Mouse (Mus musculus) cerebellum, adult 2 months (tissue): ENCODE data around the gene Hist1h1a. TPM values are rescaled to one million over a fixed set of nuclear protein-coding genes. Genes with fewer than 3 reads are reported as not detected.
"Not testable (repeated sequence)": the region's sequence is repeated elsewhere in the genome, so short reads cannot be mapped to it uniquely, and the experiment has no call there.

Source experiments
- DNase-seq, 2 experiments: peaks; one replicate each; pipeline ENCODE4 v3.0.0; 2021
- H3K27ac ChIP-seq: fragments of 200-500 bp; 2 replicates; pipeline ENCODE4 v1.5.1; 2012; ENCODE audit warnings: low read length, control low read depth, inconsistent platforms; ENCODE audit not compliant: insufficient read depth
- H3K27me3 ChIP-seq: fragments of 200-500 bp; 2 replicates; pipeline ENCODE4 v1.6.1; 2012; ENCODE audit warnings: inconsistent platforms, mild to moderate bottlenecking, low read length, moderate library complexity; ENCODE audit not compliant: control insufficient read depth, insufficient read depth
- H3K4me1 ChIP-seq: fragments of 200-500 bp; 2 replicates; pipeline ENCODE4 v1.6.1; 2011; ENCODE audit warnings: low read length; ENCODE audit not compliant: control insufficient read depth, insufficient read depth
- H3K4me3 ChIP-seq: fragments of 200-500 bp; replicated peaks from 2 replicates; pipeline ENCODE3; 2011; ENCODE audit warnings: mild to moderate bottlenecking, low read depth, low read length, control low read depth; ENCODE audit not compliant: insufficient read depth
- CTCF ChIP-seq: fragments of 200-500 bp; IDR thresholded peaks from 2 replicates; pipeline ENCODE4 v1.5.1; 2011; ENCODE audit warnings: low read depth, mild to moderate bottlenecking, control low read depth, low read length, moderate library complexity, borderline replicate concordance; ENCODE audit not compliant: insufficient read depth
- POLR2A ChIP-seq: fragments of 200-500 bp; IDR thresholded peaks from 2 replicates; pipeline ENCODE4 v1.6.1; 2011; ENCODE audit warnings: low read length, control low read depth, borderline replicate concordance; ENCODE audit not compliant: insufficient read depth
- WGBS: fragments of 180-500 bp; shearing (Covaris S2); methylation state at CpG from one replicate; pipeline ENCODE4 v1.1.7; 2018; 5-methylcytosine and 5-hydroxymethylcytosine counted together
- polyA plus RNA-seq: library from polyadenylated mRNA; depleted of rRNA; stranded (reverse); fragments of >200 nt; gene quantifications from 2 replicates; pipeline ENCODE4 v1.2.3, GENCODE M21; 2012

Gene Hist1h1a
- polyA plus RNA-seq, 1 experiment: not detected

DNA sequence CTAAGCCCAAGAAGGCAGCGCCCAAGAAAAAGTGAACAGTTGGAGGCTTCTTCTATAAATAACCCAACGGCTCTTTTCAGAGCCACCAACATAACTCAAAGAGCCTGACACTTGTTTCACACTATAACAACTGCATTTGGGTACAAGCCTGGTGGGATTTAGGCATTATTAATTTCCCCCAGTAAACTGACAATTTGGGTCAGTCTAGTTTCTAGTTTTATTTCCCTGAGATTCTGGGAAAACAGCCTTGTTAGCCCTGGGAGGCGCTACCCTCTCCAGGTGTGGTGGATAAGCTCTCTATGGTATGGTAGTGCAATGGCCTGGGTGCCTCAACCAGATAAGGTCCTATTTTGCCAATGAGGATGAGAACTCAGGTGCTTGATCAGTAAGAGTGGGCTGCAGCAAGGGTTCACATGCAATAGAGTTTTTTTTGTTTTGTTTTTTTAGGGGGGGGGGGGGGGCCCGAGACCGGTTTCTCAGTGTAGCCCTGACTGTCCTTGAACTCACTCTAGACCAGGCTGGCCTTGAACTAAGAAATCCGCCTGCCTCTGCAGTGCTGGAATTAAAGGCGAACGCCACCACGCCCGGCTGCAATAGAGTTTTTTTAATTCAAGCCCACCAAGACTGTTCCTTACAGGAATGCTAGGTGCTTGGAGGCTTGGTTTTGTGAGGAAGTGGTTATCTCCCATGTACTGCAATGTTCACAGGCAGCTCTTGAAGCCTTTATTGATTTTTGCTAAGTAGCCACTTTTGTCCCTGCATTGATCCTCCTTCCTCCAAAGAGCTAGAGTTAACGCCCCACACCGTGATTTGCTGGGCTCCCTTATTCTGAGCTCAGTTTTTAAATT is 1.1 kb downstream of the Hist1h1a start:
- 46% methylated on average over 12 of the region's 12 CpGs for WGBS
- Histone ChIP-seq H3K4me1 (no peaks in the 10 kb centered on the region; the same call in 1 of the 2 replicates), H3K27me3 (no peaks in the 10 kb centered on the region), H3K27ac (no peak overlapping the region), H3K4me3 (peak overlapping the region; percentile 70)
- TF ChIP-seq POLR2A (no peak), CTCF (no peak)
- DNase-seq: no peak

- H3K4me1 ChIP-seq: no peaks in the 10 kb centered on the region; the same call in 1 of the 2 replicates
- no peak overlapping the region for H3K4me3 ChIP-seq
- TF ChIP-seq CTCF: no peak
- TF ChIP-seq POLR2A: no peak
- no peak overlapping the region for H3K27ac ChIP-seq
- no peak for DNase-seq
- WGBS: 80% methylated on average over 1 of the region's 1 CpGs
- no peaks in the 10 kb centered on the region for H3K27me3 ChIP-seq
Measured at GRCm38 (mm10) chr13:23765172-23765513, 1.7 kb downstream of the Hist1h1a start.

GRCm38 (mm10) chr13:23766772-23767171 is 3.3 kb downstream of the Hist1h1a start:
- no peak for TF ChIP-seq CTCF
- no peak for TF ChIP-seq POLR2A
- no peaks in the 10 kb centered on the region; the same call in 1 of the 2 replicates for H3K4me1 ChIP-seq
- H3K27me3 ChIP-seq: no peaks in the 10 kb centered on the region
- no peak overlapping the region for H3K4me3 ChIP-seq
- H3K27ac ChIP-seq: no peak overlapping the region
- DNase-seq: no peak

GRCm38 (mm10) chr13:23768834-23769397 is 5.5 kb downstream of the Hist1h1a start:
- Histone ChIP-seq H3K4me3 (no peak overlapping the region), H3K27ac (no peak overlapping the region), H3K27me3 (no peaks in the 10 kb centered on the region), H3K4me1 (no peaks in the 10 kb centered on the region)
- WGBS: 51% methylated on average over 5 of the region's 5 CpGs
- no peak for DNase-seq
- no peak for TF ChIP-seq CTCF
- no peak for TF ChIP-seq POLR2A

DNA sequence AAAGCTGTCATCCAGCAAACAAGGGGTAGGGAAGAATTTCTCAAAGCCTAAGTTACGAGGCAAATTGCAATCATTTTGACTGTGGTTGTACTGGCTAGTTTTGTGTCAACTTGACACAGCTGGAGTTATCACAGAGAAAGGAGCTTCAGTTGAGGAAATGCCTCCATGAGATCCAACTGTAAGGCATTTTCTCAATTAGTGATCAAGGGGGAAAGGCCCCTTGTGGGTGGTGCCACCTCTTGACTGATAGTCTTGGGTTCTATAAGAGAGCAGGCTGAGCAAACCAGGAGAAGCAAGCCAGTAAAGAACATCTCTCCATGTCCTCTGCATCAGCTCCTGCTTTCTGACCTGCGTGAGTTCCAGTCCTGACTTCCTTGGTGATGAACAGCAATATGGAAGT is 6.1 kb downstream of the Hist1h1a start, which contains the start of gene Trim38:
Trim38 (plus strand) TSS at position 301 of the 400 bp plus-strand sequence.
- WGBS: 87% methylated on average over 2 of the region's 2 CpGs
- not testable (repeated sequence) for H3K27ac ChIP-seq, DNase-seq, H3K4me1 ChIP-seq, H3K27me3 ChIP-seq, H3K4me3 ChIP-seq

GRCm38 (mm10) chr13:23772561-23773313 is 9.3 kb downstream of the Hist1h1a start:
- TF ChIP-seq CTCF (no peak), POLR2A (no peak)
- WGBS: 27% methylated on average over 21 of the region's 21 CpGs
- no peak overlapping the region for H3K4me3 ChIP-seq

GRCm38 (mm10) chr13:23778339-23778738 is 14.9 kb downstream of the Hist1h1a start:
- DNase-seq: no peak
- no peak overlapping the region for H3K27ac ChIP-seq
- 95% methylated on average over 7 of the region's 7 CpGs for WGBS
- no peak overlapping the region for H3K4me3 ChIP-seq
- H3K4me1 ChIP-seq: no peaks in the 10 kb centered on the region
- no peaks in the 10 kb centered on the region for H3K27me3 ChIP-seq
- TF ChIP-seq POLR2A: no peak
- TF ChIP-seq CTCF: no peak

More at GRCm38 (mm10) chr13:23772561-23773313, 9.3 kb downstream of the Hist1h1a start:
- H3K27ac ChIP-seq: no peak overlapping the region
- no peak for DNase-seq
- no peaks in the 10 kb centered on the region for H3K4me1 ChIP-seq
- no peaks in the 10 kb centered on the region for H3K27me3 ChIP-seq
